Mouse (Mus musculus): ENCODE data around the gene Olfr1415. TPM values are rescaled to one million over a fixed set of nuclear protein-coding genes. Genes with fewer than 3 reads are reported as not detected.

Olfr1415 gene
- total and polyA plus RNA-seq, 3 experiments: not detected

DNA sequence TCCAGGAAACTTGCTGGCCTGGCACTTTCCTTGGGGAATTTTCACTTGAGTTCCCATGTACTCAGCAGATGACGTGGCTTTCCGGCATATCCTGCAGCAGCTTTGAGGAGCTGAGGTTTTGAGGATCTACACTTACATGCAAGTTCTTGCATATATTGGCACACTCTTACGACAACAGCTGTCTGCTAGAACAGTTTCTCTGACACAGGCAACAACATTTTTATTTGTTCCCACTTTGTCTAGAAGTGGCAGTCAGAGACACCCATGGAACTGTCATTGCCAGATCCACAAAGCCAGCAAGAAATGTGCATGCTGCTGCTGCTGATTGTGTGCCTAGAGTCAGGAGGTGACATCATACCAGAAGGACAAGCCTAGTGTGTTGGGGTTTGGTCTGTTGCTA lies 27.9 kb upstream of the Olfr1415 start:
- no peak for TF ChIP-seq TAL1 (IDR thresholded peaks at IDR 0.05; ENCODE audit: low read length)
- no peak for TF ChIP-seq ETS1 (IDR thresholded peaks at IDR 0.05; ENCODE audit: low read depth, low read length)
- no peak for TF ChIP-seq POLR2A (IDR thresholded peaks at IDR 0.05; ENCODE audit: control insufficient read depth in 1 of 2, insufficient read depth in 1 of 2, low read depth in 1 of 2, low read length in 2 of 2, poor library complexity in 1 of 2)
- no peak for TF ChIP-seq JUND (IDR thresholded peaks at IDR 0.05; ENCODE audit: low read depth, low read length)
- no peak for TF ChIP-seq ELF1 (IDR thresholded peaks at IDR 0.05; ENCODE audit: low read depth, low read length)
- no peak for TF ChIP-seq ZMIZ1 (IDR thresholded peaks at IDR 0.05; ENCODE audit: low read depth, low read length)
- no peak for TF ChIP-seq EP300 (IDR thresholded peaks at IDR 0.05; ENCODE audit: low read depth in 1 of 2, low read length in 2 of 2)
- no peak for TF ChIP-seq NRF1 (IDR thresholded peaks at IDR 0.05; ENCODE audit: insufficient read depth, low read depth, low read length, poor library complexity, severe bottlenecking)
- TF ChIP-seq MAX (IDR thresholded peaks at IDR 0.05; ENCODE audit: low read length): no peak
- Histone ChIP-seq H3K36me3 (ENCODE audit: control insufficient read depth in 1 of 2, insufficient read depth in 2 of 2, low read length in 2 of 2) (no peaks in the 10 kb centered on the region), H3K27ac (ENCODE audit: control insufficient read depth, low read depth, low read length) (no peak overlapping the region), H3K9ac (ENCODE audit: control insufficient read depth, low read depth, low read length, poor library complexity, severe bottlenecking) (no peak overlapping the region), H3K4me3 (ENCODE audit: control insufficient read depth in 1 of 2, insufficient read depth in 1 of 2, low read depth in 2 of 2, low read length in 2 of 2) (no peak overlapping the region), H3K9me3 (replicated peaks; ENCODE audit: insufficient read depth, low read length) (no peaks in the 10 kb centered on the region), H3K27me3 (ENCODE audit: control insufficient read depth in 1 of 2, insufficient read depth in 2 of 2, low read length in 2 of 2) (no peaks in the 10 kb centered on the region), H3K79me2 (ENCODE audit: control insufficient read depth, insufficient read depth, low read length, poor library complexity) (no peaks in the 10 kb centered on the region), H3K4me1 (ENCODE audit: control insufficient read depth in 1 of 2, insufficient read depth in 2 of 2, low read length in 2 of 2) (no peaks in the 10 kb centered on the region)
- DNase-seq (ENCODE audit: low read depth, low spot score): no peak

DNA sequence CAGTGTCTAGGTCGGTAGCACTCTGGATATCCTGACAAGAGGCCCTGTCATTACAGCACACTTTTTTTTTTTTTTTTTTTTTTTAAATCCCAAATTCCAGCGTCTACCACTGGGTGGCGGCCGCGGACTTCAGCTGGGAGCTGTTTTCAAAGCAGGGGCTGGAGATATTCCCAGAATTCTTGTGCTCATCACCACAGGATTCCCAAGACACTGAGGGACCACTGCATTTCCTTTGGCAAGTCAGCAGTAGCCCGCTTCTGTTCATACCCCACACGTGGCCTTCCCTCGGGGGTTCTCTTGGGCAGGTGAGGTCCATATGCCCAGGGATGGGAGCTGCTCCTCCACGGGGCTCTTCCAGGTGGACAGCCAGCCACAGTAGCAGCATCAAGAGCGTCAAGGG lies 25.5 kb upstream of the Olfr1415 start:
- peak; percentile 19 for DNase-seq (ENCODE audit: low read depth, low spot score)
- Histone ChIP-seq H3K27ac (ENCODE audit: control insufficient read depth, low read depth, low read length) (no peak overlapping the region), H3K9me3 (replicated peaks; ENCODE audit: insufficient read depth, low read length) (no peaks in the 10 kb centered on the region), H3K4me3 (ENCODE audit: control insufficient read depth in 1 of 2, insufficient read depth in 1 of 2, low read depth in 2 of 2, low read length in 2 of 2) (no peak overlapping the region), H3K27me3 (ENCODE audit: control insufficient read depth in 1 of 2, insufficient read depth in 2 of 2, low read length in 2 of 2) (no peaks in the 10 kb centered on the region), H3K4me1 (ENCODE audit: control insufficient read depth in 1 of 2, insufficient read depth in 2 of 2, low read length in 2 of 2) (no peaks in the 10 kb centered on the region), H3K9ac (ENCODE audit: control insufficient read depth, low read depth, low read length, poor library complexity, severe bottlenecking) (no peak overlapping the region), H3K36me3 (ENCODE audit: control insufficient read depth in 1 of 2, insufficient read depth in 2 of 2, low read length in 2 of 2) (no peaks in the 10 kb centered on the region), H3K79me2 (ENCODE audit: control insufficient read depth, insufficient read depth, low read length, poor library complexity) (no peaks in the 10 kb centered on the region)
- TF ChIP-seq SIN3A (IDR thresholded peaks at IDR 0.05; ENCODE audit: low read length): no peak
- TF ChIP-seq ZMIZ1 (IDR thresholded peaks at IDR 0.05; ENCODE audit: low read depth, low read length): no peak
- no peak for TF ChIP-seq MYB (IDR thresholded peaks at IDR 0.05; ENCODE audit: low read depth, low read length)
- TF ChIP-seq EP300 (IDR thresholded peaks at IDR 0.05; ENCODE audit: low read depth in 1 of 2, low read length in 2 of 2): no peak
- no peak for TF ChIP-seq GABPA (IDR thresholded peaks at IDR 0.05; ENCODE audit: low read depth, low read length)
- TF ChIP-seq MYC (IDR thresholded peaks at IDR 0.05; ENCODE audit: low read depth, low read length): no peak
- TF ChIP-seq BHLHE40 (IDR thresholded peaks at IDR 0.05; ENCODE audit: borderline replicate concordance, low read depth, low read length): no peak
- TF ChIP-seq HCFC1 (IDR thresholded peaks at IDR 0.05; ENCODE audit: low read depth, low read length): no peak
- no peak for TF ChIP-seq ELF1 (IDR thresholded peaks at IDR 0.05; ENCODE audit: low read depth, low read length)
- TF ChIP-seq NRF1 (IDR thresholded peaks at IDR 0.05; ENCODE audit: insufficient read depth, low read depth, low read length, poor library complexity, severe bottlenecking): no peak
- peak; percentile 67 for TF ChIP-seq SMC3 (IDR thresholded peaks at IDR 0.05; ENCODE audit: low read depth, low read length)
- no peak for TF ChIP-seq USF1 (IDR thresholded peaks at IDR 0.05; ENCODE audit: low read depth, low read length)
- no peak for TF ChIP-seq CHD2 (IDR thresholded peaks at IDR 0.05; ENCODE audit: low read length)
- no peak for TF ChIP-seq MAX (IDR thresholded peaks at IDR 0.05; ENCODE audit: low read length)
- no peak for TF ChIP-seq E2F4 (IDR thresholded peaks at IDR 0.05; ENCODE audit: borderline replicate concordance, low read depth, low read length)
- peak; percentile 65 for TF ChIP-seq RAD21 (IDR thresholded peaks at IDR 0.05; ENCODE audit: low read depth, low read length)
- TF ChIP-seq ZNF384 (IDR thresholded peaks at IDR 0.05; ENCODE audit: low read depth, low read length): peak; percentile 97
- no peak for TF ChIP-seq ZKSCAN1 (IDR thresholded peaks at IDR 0.05; ENCODE audit: low read depth, low read length)
- TF ChIP-seq ETS1 (IDR thresholded peaks at IDR 0.05; ENCODE audit: low read depth, low read length): no peak
- no peak for TF ChIP-seq NELFE (IDR thresholded peaks at IDR 0.05; ENCODE audit: low read depth, low read length)
- peak; percentile 47 to 78 (median 60) for TF ChIP-seq CTCF (IDR thresholded peaks at IDR 0.05 in 2 of 3, conservative IDR thresholded peaks at IDR 0.05 in 1 of 3; ENCODE audit: control insufficient read depth in 1 of 3, insufficient read depth in 1 of 3, low read depth in 2 of 3, low read length in 3 of 3, poor library complexity in 1 of 3, severe bottlenecking in 1 of 3)
- TF ChIP-seq USF2 (IDR thresholded peaks at IDR 0.05; ENCODE audit: borderline replicate concordance in 1 of 2, insufficient read depth in 1 of 2, low read depth in 1 of 2, low read length in 2 of 2): no peak
- no peak for TF ChIP-seq KAT2A (conservative IDR thresholded peaks at IDR 0.05; ENCODE audit: low read depth, low read length)
- TF ChIP-seq MAZ (IDR thresholded peaks at IDR 0.05; ENCODE audit: low read depth, low read length): no peak
- no peak for TF ChIP-seq GATA1 (IDR thresholded peaks at IDR 0.05; ENCODE audit: low read depth, low read length)
- TF ChIP-seq ZC3H11A (IDR thresholded peaks at IDR 0.05; ENCODE audit: low read depth, low read length): peak; percentile 47
- TF ChIP-seq MXI1 (IDR thresholded peaks at IDR 0.05; ENCODE audit: low read depth, low read length): no peak
- TF ChIP-seq TBP (IDR thresholded peaks at IDR 0.05; ENCODE audit: low read depth, low read length): no peak
- TF ChIP-seq TCF12 (IDR thresholded peaks at IDR 0.05; ENCODE audit: low read depth, low read length): no peak
- no peak for TF ChIP-seq POLR2A (IDR thresholded peaks at IDR 0.05; ENCODE audit: control insufficient read depth in 1 of 2, insufficient read depth in 1 of 2, low read depth in 1 of 2, low read length in 2 of 2, poor library complexity in 1 of 2)
- TF ChIP-seq TAL1 (IDR thresholded peaks at IDR 0.05; ENCODE audit: low read length): no peak

Data from MEL (cell line).